Mouse (Mus musculus): Measurements from ENCODE around the gene AB124611. TPM values are rescaled to one million over a fixed set of nuclear protein-coding genes. Genes with fewer than 3 reads are reported as not detected.
"Not testable (repeated sequence)": the region's sequence is repeated elsewhere in the genome, so short reads cannot be mapped to it uniquely, and the experiment has no call there.

The AB124611 gene
- polyA plus RNA-seq, 1 experiment from 2014 or later, result 3.9 TPM

GRCm38 (mm10) chr9:21526634-21526944 lies 613 bp downstream of the AB124611 start:
- H3K4me2 ChIP-seq (replicated peaks), result no peak overlapping the region
- WGBS, result 79% methylated on average over 3 of the region's 3 CpGs
- no peaks in the 10 kb centered on the region for H3K27me3 ChIP-seq
- H3K9ac ChIP-seq, result no peak overlapping the region
- H3K9me3 ChIP-seq, result no peaks in the 10 kb centered on the region
- H3K4me1 ChIP-seq, result no peaks in the 10 kb centered on the region
- H3K36me3 ChIP-seq, result 0 out of 2 replicates have a peak, but pooled peaks cover 3% of the 10 kb centered on the region
- no peak overlapping the region for H3K27ac ChIP-seq
- no peak overlapping the region for H3K4me3 ChIP-seq
- ATAC-seq (ENCODE audit: insufficient number of reproducible peaks, insufficient read depth, low FRiP score, low TSS enrichment), result no peak

GRCm38 (mm10) chr9:21527100-21527801 lies 1.3 kb downstream of the AB124611 start:
- H3K4me3 ChIP-seq, result no peak overlapping the region
- no peaks in the 10 kb centered on the region for H3K4me1 ChIP-seq
- no peak overlapping the region for H3K4me2 ChIP-seq (replicated peaks)
- 92% methylated on average over 2 of the region's 2 CpGs for WGBS
- no peaks in the 10 kb centered on the region for H3K27me3 ChIP-seq
- ATAC-seq (ENCODE audit: insufficient number of reproducible peaks, insufficient read depth, low FRiP score, low TSS enrichment), result no peak
- no peaks in the 10 kb centered on the region for H3K36me3 ChIP-seq
- no peak overlapping the region for H3K27ac ChIP-seq
- no peak overlapping the region for H3K9ac ChIP-seq
- no peaks in the 10 kb centered on the region for H3K9me3 ChIP-seq

- ATAC-seq (ENCODE audit: insufficient number of reproducible peaks, insufficient read depth, low FRiP score, low TSS enrichment), result no peak
- no peak overlapping the region for H3K4me3 ChIP-seq
- WGBS, result 62% methylated on average over 1 of the region's 1 CpGs
- no peak overlapping the region for H3K4me2 ChIP-seq (replicated peaks)
- H3K9me3 ChIP-seq, result no peaks in the 10 kb centered on the region
- H3K9ac ChIP-seq, result no peak overlapping the region
- no peak overlapping the region for H3K27ac ChIP-seq
- no peaks in the 10 kb centered on the region for H3K36me3 ChIP-seq
- H3K27me3 ChIP-seq, result no peaks in the 10 kb centered on the region
- no peaks in the 10 kb centered on the region for H3K4me1 ChIP-seq
Observed at GRCm38 (mm10) chr9:21527917-21528324, 1.9 kb downstream of the AB124611 start.

- Histone ChIP-seq H3K4me1 (no peaks in the 10 kb centered on the region; the same call in 1 of the 2 replicates), H3K9me3 (no peaks in the 10 kb centered on the region), H3K4me3 (no peak overlapping the region), H3K36me3 (no peaks in the 10 kb centered on the region), H3K4me2 (replicated peaks) (no peak overlapping the region), H3K27ac (peak overlapping the region; percentile 36; the same call in 1 of the 2 replicates), H3K9ac (no peak overlapping the region), H3K27me3 (no peaks in the 10 kb centered on the region)
- no peak for ATAC-seq (ENCODE audit: insufficient number of reproducible peaks, insufficient read depth, low FRiP score, low TSS enrichment)
- 94% methylated on average over 14 of the region's 14 CpGs for WGBS
Observed at GRCm38 (mm10) chr9:21536501-21536900, 10.5 kb downstream of the AB124611 start.

GRCm38 (mm10) chr9:21537009-21537408 lies 11.0 kb downstream of the AB124611 start:
- H3K4me1 ChIP-seq, result no peaks in the 10 kb centered on the region; the same call in 1 of the 2 replicates
- no peaks in the 10 kb centered on the region for H3K27me3 ChIP-seq
- no peaks in the 10 kb centered on the region for H3K36me3 ChIP-seq
- 82% methylated on average over 4 of the region's 4 CpGs for WGBS
- H3K27ac ChIP-seq, result peak overlapping the region; percentile 36; the same call in 1 of the 2 replicates
- no peak overlapping the region for H3K9ac ChIP-seq
- no peaks in the 10 kb centered on the region for H3K9me3 ChIP-seq
- no peak overlapping the region for H3K4me2 ChIP-seq (replicated peaks)
- ATAC-seq (ENCODE audit: insufficient number of reproducible peaks, insufficient read depth, low FRiP score, low TSS enrichment), result no peak
- H3K4me3 ChIP-seq, result no peak overlapping the region

GRCm38 (mm10) chr9:21539981-21540753 lies 14.2 kb downstream of the AB124611 start:
- Histone ChIP-seq H3K4me2 (replicated peaks) (no peak overlapping the region), H3K27ac (no peak overlapping the region), H3K27me3 (no peaks in the 10 kb centered on the region), H3K36me3 (no peaks in the 10 kb centered on the region), H3K4me3 (no peak overlapping the region), H3K9me3 (no peaks in the 10 kb centered on the region), H3K4me1 (peaks cover 7% of the 10 kb centered on the region), H3K9ac (no peak overlapping the region)
- 79% methylated on average over 7 of the region's 7 CpGs for WGBS
- ATAC-seq (ENCODE audit: insufficient number of reproducible peaks, insufficient read depth, low FRiP score, low TSS enrichment), result no peak

- not testable (repeated sequence) for H3K36me3 ChIP-seq; H3K9ac ChIP-seq; H3K4me2 ChIP-seq (replicated peaks); ATAC-seq (ENCODE audit: insufficient number of reproducible peaks, insufficient read depth, low FRiP score, low TSS enrichment); H3K4me1 ChIP-seq; H3K27ac ChIP-seq; H3K27me3 ChIP-seq; H3K9me3 ChIP-seq; H3K4me3 ChIP-seq
- 90% methylated on average over 2 of the region's 2 CpGs for WGBS
Observed at GRCm38 (mm10) chr9:21542001-21542400, 16.0 kb downstream of the AB124611 start.

GRCm38 (mm10) chr9:21545351-21545915 lies 19.5 kb downstream of the AB124611 start:
- peak; percentile 83 for ATAC-seq (ENCODE audit: insufficient number of reproducible peaks, insufficient read depth, low FRiP score, low TSS enrichment)

GRCm38 (mm10) chr9:21545916-21546788 lies 20.2 kb downstream of the AB124611 start:
- WGBS, result under 1% methylated on average over 55 of the region's 67 CpGs
- peak overlapping the region; percentile 77 for H3K4me3 ChIP-seq
- ATAC-seq (ENCODE audit: insufficient number of reproducible peaks, insufficient read depth, low FRiP score, low TSS enrichment), result peak; percentile 95
- H3K36me3 ChIP-seq, result peaks cover 14% of the 10 kb centered on the region
- peaks cover 19% of the 10 kb centered on the region for H3K4me1 ChIP-seq
- H3K4me2 ChIP-seq (replicated peaks), result peak overlapping the region; percentile 53
- peak overlapping the region; percentile 99 for H3K27ac ChIP-seq
- peak overlapping the region; percentile 16 for H3K9ac ChIP-seq
- no peaks in the 10 kb centered on the region for H3K9me3 ChIP-seq
- no peaks in the 10 kb centered on the region for H3K27me3 ChIP-seq

More at GRCm38 (mm10) chr9:21545351-21545915, 19.5 kb downstream of the AB124611 start:
- WGBS, result 6% methylated on average over 9 of the region's 9 CpGs
- peak overlapping the region; percentile 77 for H3K4me3 ChIP-seq
- peak overlapping the region; percentile 53 for H3K4me2 ChIP-seq (replicated peaks)
- peaks cover 19% of the 10 kb centered on the region for H3K4me1 ChIP-seq
- H3K27me3 ChIP-seq, result no peaks in the 10 kb centered on the region
- no peaks in the 10 kb centered on the region for H3K9me3 ChIP-seq
- peak overlapping the region; percentile 99 for H3K27ac ChIP-seq
- H3K36me3 ChIP-seq, result peaks cover 8% of the 10 kb centered on the region
- peak overlapping the region; percentile 16 for H3K9ac ChIP-seq

- peaks cover 19% of the 10 kb centered on the region for H3K4me1 ChIP-seq
- peak within 1 kb of the TSS; percentile 67 for H3K4me2 ChIP-seq (replicated peaks)
- no peaks in the 10 kb centered on the region for H3K9me3 ChIP-seq
- H3K9ac ChIP-seq, result peak within 1 kb of the TSS; percentile 96
- under 1% methylated on average over 35 of the region's 52 CpGs for WGBS
- H3K4me3 ChIP-seq, result peak within 1 kb of the TSS; percentile 77
- H3K27me3 ChIP-seq, result no peaks in the 10 kb centered on the region
- peak within 1 kb of the TSS; percentile 99 for H3K27ac ChIP-seq
- peaks cover 19% of the 10 kb centered on the region for H3K36me3 ChIP-seq
- ATAC-seq (ENCODE audit: insufficient number of reproducible peaks, insufficient read depth, low FRiP score, low TSS enrichment), result no peak; the same call in 1 of the 2 replicates
Observed at GRCm38 (mm10) chr9:21546789-21547074, 20.8 kb downstream of the AB124611 start, which contains the start of gene Carm1. Carm1 (plus strand) TSS chr9:21546894.

Data from embryonic facial prominence, embryonic 12.5 days (tissue).